Mouse (Mus musculus) embryonic fibroblast, embryonic 13.5 days (primary cell): ENCODE data around the gene Atg4a.

Source experiments
- CTCF ChIP-seq: IDR thresholded peaks from 2 replicates; pipeline ENCODE4 v1.5.1; 2011; ENCODE audit warnings: mild to moderate bottlenecking, control low read depth, low read length, moderate library complexity, borderline replicate concordance; ENCODE audit not compliant: insufficient read depth
- POLR2A ChIP-seq: IDR thresholded peaks from 2 replicates; pipeline ENCODE4 v1.6.1; 2011; ENCODE audit warnings: low read depth, mild to moderate bottlenecking, control low read depth, low read length, moderate library complexity

GRCm38 (mm10) chrX:141198993-141199392 is 242.3 kb downstream of the Atg4a start:
- TF ChIP-seq CTCF (no peak), POLR2A (no peak)
